Mouse (Mus musculus) MEL (cell line): ENCODE measurements at regions not wholly inside any gene's neighbourhood (a gene's known extent, or its start where the extent isn't known, plus 50 kb on each side); places are given as distances from the start of the nearest gene placed in this dataset.

ENCODE experiments used
- DNase-seq: peaks from one replicate; pipeline ENCODE4 v3.0.0; 2011; ENCODE audit warnings: low read depth, low spot score
- H3K27ac ChIP-seq: 2 replicates; pipeline ENCODE4 v1.5.1; 2012; ENCODE audit warnings: low read depth, mild to moderate bottlenecking, control low read depth, low read length, moderate library complexity; ENCODE audit not compliant: control insufficient read depth
- H3K27me3 ChIP-seq, 2 experiments: fragments of 150-350 bp in 1 of 2; sonication (generic) in 1 of 2; 2 replicates each; pipeline ENCODE4 v1.6.1; 2012; ENCODE audit warnings: low read length in 2 of 2, mild to moderate bottlenecking in 2 of 2, improper control_type of control experiment in 1 of 2, moderate library complexity in 1 of 2; ENCODE audit not compliant: insufficient read depth in 2 of 2, control insufficient read depth in 1 of 2
- H3K36me3 ChIP-seq, 2 experiments: 2 replicates each; pipeline ENCODE4 v1.6.1; 2012 to 2014; ENCODE audit warnings: low read length in 2 of 2, improper control_type of control experiment in 1 of 2, inconsistent platforms in 1 of 2, mild to moderate bottlenecking in 1 of 2; ENCODE audit not compliant: insufficient read depth in 2 of 2, control insufficient read depth in 1 of 2
- H3K4me1 ChIP-seq, 2 experiments: fragments of 150-350 bp in 1 of 2; sonication (generic) in 1 of 2; 2 replicates each; pipeline ENCODE4 v1.6.1; 2012; ENCODE audit warnings: low read length in 2 of 2, improper control_type of control experiment in 1 of 2, mild to moderate bottlenecking in 1 of 2; ENCODE audit not compliant: insufficient read depth in 2 of 2, control insufficient read depth in 1 of 2
- H3K4me3 ChIP-seq, 2 experiments: fragments of 150-350 bp in 1 of 2; sonication (generic) in 1 of 2; 2 replicates each; pipeline ENCODE4 v1.5.1; 2012; ENCODE audit warnings: low read depth in 2 of 2, low read length in 2 of 2, mild to moderate bottlenecking in 2 of 2, moderate library complexity in 2 of 2, control low read depth in 1 of 2, improper control_type of control experiment in 1 of 2; ENCODE audit not compliant: control insufficient read depth in 1 of 2, insufficient read depth in 1 of 2
- H3K79me2 ChIP-seq: 2 replicates; pipeline ENCODE4 v1.6.1; 2012; ENCODE audit warnings: mild to moderate bottlenecking, low read length, moderate library complexity; ENCODE audit not compliant: control insufficient read depth, poor library complexity, insufficient read depth
- H3K9ac ChIP-seq: 2 replicates; pipeline ENCODE4 v1.6.1; 2012; ENCODE audit warnings: low read depth, mild to moderate bottlenecking, control low read depth, low read length, moderate library complexity; ENCODE audit not compliant: control insufficient read depth, poor library complexity, severe bottlenecking
- H3K9me3 ChIP-seq: fragments of 150-350 bp; sonication (generic); replicated peaks from 2 replicates; pipeline ENCODE4 v1.6.1; 2012; ENCODE audit warnings: mild to moderate bottlenecking, low read length, improper control_type of control experiment, moderate library complexity; ENCODE audit not compliant: insufficient read depth
- CHD1 ChIP-seq: IDR thresholded peaks from 2 replicates; pipeline ENCODE4 v1.6.1; 2012; ENCODE audit warnings: low read depth, mild to moderate bottlenecking, inconsistent platforms, low read length, improper control_type of control experiment
- CHD2 ChIP-seq: IDR thresholded peaks from 2 replicates; pipeline ENCODE4 v1.6.1; 2011; ENCODE audit warnings: low read length, improper control_type of control experiment
- CTCF ChIP-seq, 3 experiments: IDR thresholded peaks in 2 of 3; conservative IDR thresholded peaks in 1 of 3; 2 replicates each; pipeline ENCODE4 v1.5.1; 2011 to 2012; ENCODE audit warnings: low read length in 3 of 3, low read depth in 2 of 3, mild to moderate bottlenecking in 2 of 3, improper control_type of control experiment in 1 of 3, inconsistent platforms in 1 of 3, mixed read lengths in 1 of 3, moderate library complexity in 1 of 3; ENCODE audit not compliant: control insufficient read depth in 1 of 3, insufficient read depth in 1 of 3, poor library complexity in 1 of 3, severe bottlenecking in 1 of 3
- E2F4 ChIP-seq: IDR thresholded peaks from 2 replicates; pipeline ENCODE4 v1.6.1; 2011; ENCODE audit warnings: low read depth, low read length, improper control_type of control experiment, borderline replicate concordance
- ELF1 ChIP-seq: IDR thresholded peaks from 2 replicates; pipeline ENCODE4 v1.6.1; 2014; ENCODE audit warnings: low read depth, mild to moderate bottlenecking, inconsistent platforms, low read length, improper control_type of control experiment, moderate library complexity
- JUND ChIP-seq: IDR thresholded peaks from 2 replicates; pipeline ENCODE4 v1.6.1; 2011; ENCODE audit warnings: low read depth, mild to moderate bottlenecking, improper control_type of control experiment, low read length
- KAT2A ChIP-seq: conservative IDR thresholded peaks from 2 replicates; pipeline ENCODE4 v1.6.1; 2012; ENCODE audit warnings: low read depth, low read length, improper control_type of control experiment, inconsistent platforms
- MAX ChIP-seq: IDR thresholded peaks from 2 replicates; pipeline ENCODE4 v1.6.1; 2011; ENCODE audit warnings: low read length, improper control_type of control experiment
- MAZ ChIP-seq: IDR thresholded peaks from 2 replicates; pipeline ENCODE4 v1.6.1; 2012; ENCODE audit warnings: low read depth, mild to moderate bottlenecking, inconsistent platforms, low read length, improper control_type of control experiment
- MEF2A ChIP-seq: IDR thresholded peaks from 2 replicates; pipeline ENCODE4 v1.6.1; 2014; ENCODE audit warnings: low read depth, mild to moderate bottlenecking, inconsistent platforms, low read length, improper control_type of control experiment; ENCODE audit not compliant: poor library complexity, insufficient replicate concordance, severe bottlenecking; ENCODE audit errors: extremely low read depth
- MYB ChIP-seq: IDR thresholded peaks from 2 replicates; pipeline ENCODE4 v1.6.1; 2011; ENCODE audit warnings: mild to moderate bottlenecking, low read depth, low read length, improper control_type of control experiment
- MYC ChIP-seq: IDR thresholded peaks from 2 replicates; pipeline ENCODE4 v1.6.1; 2011; ENCODE audit warnings: low read depth, mild to moderate bottlenecking, low read length, improper control_type of control experiment, moderate library complexity
- NELFE ChIP-seq: IDR thresholded peaks from 2 replicates; pipeline ENCODE4 v1.6.1; 2011; ENCODE audit warnings: low read depth, low read length, improper control_type of control experiment
- POLR2A ChIP-seq, 2 experiments: IDR thresholded peaks; 2 replicates each; pipeline ENCODE4 v1.6.1; 2011 to 2012; ENCODE audit warnings: low read length in 2 of 2, mild to moderate bottlenecking in 2 of 2, control low read depth in 1 of 2, improper control_type of control experiment in 1 of 2, low read depth in 1 of 2, moderate library complexity in 1 of 2; ENCODE audit not compliant: control insufficient read depth in 1 of 2, insufficient read depth in 1 of 2, poor library complexity in 1 of 2
- POLR2AphosphoS2 ChIP-seq: IDR thresholded peaks from 2 replicates; pipeline ENCODE4 v1.6.1; 2011; ENCODE audit warnings: low read length, improper control_type of control experiment
- RAD21 ChIP-seq: IDR thresholded peaks from 2 replicates; pipeline ENCODE4 v1.6.1; 2011; ENCODE audit warnings: mild to moderate bottlenecking, low read depth, low read length, improper control_type of control experiment
- UBTF ChIP-seq: IDR thresholded peaks from 2 replicates; pipeline ENCODE4 v1.6.1; 2012; ENCODE audit warnings: low read depth, mild to moderate bottlenecking, inconsistent platforms, low read length, improper control_type of control experiment, moderate library complexity, borderline replicate concordance; ENCODE audit not compliant: insufficient read depth
- USF1 ChIP-seq: IDR thresholded peaks from 2 replicates; pipeline ENCODE4 v1.6.1; 2014; ENCODE audit warnings: low read depth, mild to moderate bottlenecking, inconsistent platforms, low read length, improper control_type of control experiment, moderate library complexity
- ZKSCAN1 ChIP-seq: IDR thresholded peaks from 2 replicates; pipeline ENCODE4 v1.6.1; 2012; ENCODE audit warnings: low read depth, mild to moderate bottlenecking, inconsistent platforms, low read length, improper control_type of control experiment, moderate library complexity
- ZNF384 ChIP-seq: IDR thresholded peaks from 2 replicates; pipeline ENCODE4 v1.6.1; 2012; ENCODE audit warnings: low read depth, mild to moderate bottlenecking, inconsistent platforms, low read length, improper control_type of control experiment

DNA sequence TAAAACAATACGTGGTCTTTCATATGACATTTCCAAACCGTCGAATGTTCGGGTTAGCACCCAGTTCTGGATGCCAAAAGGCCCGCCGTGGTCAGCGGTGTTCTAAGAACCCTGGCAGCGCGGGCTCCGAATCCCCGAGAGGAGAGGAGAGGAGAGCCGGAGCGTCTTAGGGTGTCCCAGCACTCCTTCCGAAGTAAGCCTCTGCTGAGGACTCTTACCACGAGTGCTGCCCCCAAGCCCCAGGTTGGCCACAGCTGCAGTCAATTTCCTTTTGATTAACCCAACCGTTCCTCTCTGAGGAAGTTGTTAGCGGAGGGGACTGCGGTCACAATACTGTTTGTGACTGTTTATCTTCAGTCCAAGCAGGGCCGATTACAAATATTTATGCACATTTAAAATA lies 190.1 kb downstream of the Tfap2c start:
- no peak overlapping the region for H3K9ac ChIP-seq
- H3K27ac ChIP-seq, result no peak overlapping the region
- DNase-seq, result no peak
- TF ChIP-seq CTCF (IDR thresholded peaks at IDR 0.05 in 2 of 3, conservative IDR thresholded peaks at IDR 0.05 in 1 of 3; ENCODE audit: control insufficient read depth in 1 of 3, insufficient read depth in 1 of 3, low read depth in 2 of 3, low read length in 3 of 3, poor library complexity in 1 of 3, severe bottlenecking in 1 of 3) (no peak), E2F4 (no peak), MYB (no peak), POLR2A (IDR thresholded peaks at IDR 0.05; ENCODE audit: control insufficient read depth in 1 of 2, insufficient read depth in 1 of 2, low read depth in 1 of 2, low read length in 2 of 2, poor library complexity in 1 of 2) (no peak), ELF1 (no peak), CHD1 (no peak), ZKSCAN1 (no peak), KAT2A (no peak), CHD2 (no peak), RAD21 (no peak), UBTF (no peak), MAX (no peak), MYC (no peak)
- H3K4me1 ChIP-seq, result no peaks in the 10 kb centered on the region
- no peak overlapping the region for H3K4me3 ChIP-seq
- no peaks in the 10 kb centered on the region for H3K9me3 ChIP-seq
- no peaks in the 10 kb centered on the region for H3K27me3 ChIP-seq
- no peaks in the 10 kb centered on the region for H3K79me2 ChIP-seq
- no peaks in the 10 kb centered on the region for H3K36me3 ChIP-seq

DNA sequence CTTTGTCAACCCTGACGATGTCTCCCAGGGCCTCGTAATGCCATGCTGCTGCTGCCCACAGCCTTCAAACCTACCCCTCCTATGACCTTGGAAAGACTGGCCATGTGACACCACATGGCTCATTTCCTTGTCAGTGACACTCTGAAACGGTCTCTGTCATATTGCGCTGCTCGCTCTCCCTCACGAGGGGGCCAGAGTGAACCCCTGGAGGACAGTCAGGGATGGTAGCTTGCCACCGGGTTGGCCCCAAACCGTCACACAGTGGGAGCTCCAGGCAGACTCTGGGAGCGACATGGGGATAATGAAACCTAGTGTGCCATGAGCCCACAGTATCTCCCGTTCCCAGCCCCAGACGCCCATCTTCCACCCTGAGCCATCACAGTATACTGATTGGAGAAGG lies 188.8 kb downstream of the Bmp7 start:
- DNase-seq, result no peak
- Histone ChIP-seq H3K9ac (no peak overlapping the region), H3K4me3 (no peak overlapping the region), H3K27ac (no peak overlapping the region), H3K9me3 (no peaks in the 10 kb centered on the region), H3K36me3 (no peaks in the 10 kb centered on the region), H3K79me2 (no peaks in the 10 kb centered on the region), H3K4me1 (no peaks in the 10 kb centered on the region), H3K27me3 (no peaks in the 10 kb centered on the region)
- TF ChIP-seq CTCF (IDR thresholded peaks at IDR 0.05 in 2 of 3, conservative IDR thresholded peaks at IDR 0.05 in 1 of 3; ENCODE audit: control insufficient read depth in 1 of 3, insufficient read depth in 1 of 3, low read depth in 2 of 3, low read length in 3 of 3, poor library complexity in 1 of 3, severe bottlenecking in 1 of 3) (no peak), JUND (no peak), MAZ (no peak), POLR2AphosphoS2 (no peak), E2F4 (no peak), ZNF384 (no peak), POLR2A (IDR thresholded peaks at IDR 0.05; ENCODE audit: control insufficient read depth in 1 of 2, insufficient read depth in 1 of 2, low read depth in 1 of 2, low read length in 2 of 2, poor library complexity in 1 of 2) (no peak), MEF2A (no peak), UBTF (no peak), USF1 (no peak), NELFE (no peak)
